Mouse (Mus musculus) midbrain, embryonic 13.5 days (tissue): ENCODE measurements around the gene Ly86. TPM values are rescaled to one million over a fixed set of nuclear protein-coding genes. Genes with fewer than 3 reads are reported as not detected.
A peak's percentile ranks its signal among the peaks of the same experiment; 100 is the strongest.

ENCODE experiments used
- ATAC-seq: fragments of 200-750 bp; cut with Nextera tagmentation; 2 replicates; pipeline ENCODE4 v1.8.0; 2017; ENCODE audit warnings: mild to moderate bottlenecking, moderate TSS enrichment, moderate library complexity
- H3K27ac ChIP-seq: fragments of 300-500 bp; sonication (generic); 2 replicates; pipeline ENCODE4 v1.5.1; 2015; ENCODE audit warnings: inconsistent platforms, mild to moderate bottlenecking, moderate library complexity
- H3K27me3 ChIP-seq: fragments of 300-500 bp; sonication (generic); 2 replicates; pipeline ENCODE4 v1.6.1; 2015; ENCODE audit warnings: mild to moderate bottlenecking, inconsistent platforms
- H3K36me3 ChIP-seq: fragments of 300-500 bp; sonication (generic); 2 replicates; pipeline ENCODE4 v1.6.1; 2015; ENCODE audit warnings: mild to moderate bottlenecking, inconsistent platforms
- H3K4me1 ChIP-seq: fragments of 300-500 bp; sonication (generic); replicated peaks from 2 replicates; pipeline ENCODE4 v1.6.1; 2015; ENCODE audit warnings: inconsistent platforms
- H3K4me2 ChIP-seq: fragments of 300-500 bp; sonication (generic); replicated peaks from 2 replicates; pipeline ENCODE4 v1.6.1; 2015; ENCODE audit warnings: moderate library complexity, mild to moderate bottlenecking, inconsistent platforms
- H3K4me3 ChIP-seq: fragments of 300-500 bp; sonication (generic); replicated peaks from 2 replicates; pipeline ENCODE4 v1.5.1; 2015; ENCODE audit warnings: mild to moderate bottlenecking, inconsistent platforms
- H3K9ac ChIP-seq: fragments of 300-500 bp; sonication (generic); replicated peaks from 2 replicates; pipeline ENCODE4 v1.6.1; 2015; ENCODE audit warnings: mild to moderate bottlenecking, inconsistent platforms
- H3K9me3 ChIP-seq: fragments of 300-500 bp; sonication (generic); 2 replicates; pipeline ENCODE4 v1.6.1; 2016; ENCODE audit warnings: mild to moderate bottlenecking, inconsistent platforms
- WGBS: fragments of 180-500 bp; shearing (Covaris S2); methylation state at CpG from one replicate; pipeline ENCODE4 v1.1.7; 2015; 5-methylcytosine and 5-hydroxymethylcytosine counted together
- polyA plus RNA-seq: library from polyadenylated mRNA; unstranded; fragments of >200 nt; fragmentation: Nextera tagmentation; extraction: Ambion mirVana; gene quantifications from 2 replicates; pipeline ENCODE4 v1.2.1, GENCODE M21; 2015

The Ly86 gene
- polyA plus RNA-seq, 1 experiment from 2014 or later, result 7.0 TPM

- Histone ChIP-seq H3K4me3 (peak overlapping the region; percentile 29), H3K27ac (no peak overlapping the region), H3K27me3 (peaks cover 21% of the 10 kb centered on the region), H3K9me3 (peaks cover 8% of the 10 kb centered on the region; the same call in 1 of the 2 replicates), H3K4me2 (peak overlapping the region; percentile 51), H3K4me1 (peaks cover 22% of the 10 kb centered on the region), H3K9ac (peak overlapping the region; percentile 36), H3K36me3 (no peaks in the 10 kb centered on the region)
- ATAC-seq, result peak; percentile 67
- WGBS, result 5% methylated on average over 22 of the region's 22 CpGs
Measured at GRCm38 (mm10) chr13:37452022-37452941, 107.3 kb downstream of the Ly86 start.

GRCm38 (mm10) chr13:37453203-37453602 is 108.2 kb downstream of the Ly86 start:
- Histone ChIP-seq H3K4me1 (peaks cover 23% of the 10 kb centered on the region), H3K9ac (no peak overlapping the region)

GRCm38 (mm10) chr13:37454356-37454755 is 109.3 kb downstream of the Ly86 start:
- no peaks in the 10 kb centered on the region for H3K36me3 ChIP-seq
- H3K9me3 ChIP-seq, result no peaks in the 10 kb centered on the region
- peaks cover 21% of the 10 kb centered on the region for H3K27me3 ChIP-seq
- no peak overlapping the region for H3K9ac ChIP-seq
- H3K4me3 ChIP-seq, result no peak overlapping the region
- H3K4me1 ChIP-seq, result peaks cover 23% of the 10 kb centered on the region
- ATAC-seq, result no peak
- WGBS, result 41% methylated on average over 6 of the region's 6 CpGs
- no peak overlapping the region for H3K27ac ChIP-seq
- no peak overlapping the region for H3K4me2 ChIP-seq

More at GRCm38 (mm10) chr13:37453203-37453602, 108.2 kb downstream of the Ly86 start:
- peaks cover 21% of the 10 kb centered on the region for H3K27me3 ChIP-seq
- H3K4me2 ChIP-seq, result peak overlapping the region; percentile 51
- 8% methylated on average over 13 of the region's 13 CpGs for WGBS
- peaks cover 8% of the 10 kb centered on the region; the same call in 1 of the 2 replicates for H3K9me3 ChIP-seq
- H3K4me3 ChIP-seq, result no peak overlapping the region
- no peaks in the 10 kb centered on the region for H3K36me3 ChIP-seq
- H3K27ac ChIP-seq, result no peak overlapping the region
- peak; percentile 53 for ATAC-seq

GRCm38 (mm10) chr13:37455561-37455960 is 110.6 kb downstream of the Ly86 start:
- no peak overlapping the region for H3K4me2 ChIP-seq
- no peak overlapping the region for H3K27ac ChIP-seq
- peaks cover 23% of the 10 kb centered on the region for H3K27me3 ChIP-seq
- WGBS, result 78% methylated on average over 3 of the region's 3 CpGs
- no peak overlapping the region for H3K9ac ChIP-seq
- H3K4me1 ChIP-seq, result peaks cover 23% of the 10 kb centered on the region
- H3K36me3 ChIP-seq, result no peaks in the 10 kb centered on the region
- no peak overlapping the region for H3K4me3 ChIP-seq
- ATAC-seq, result no peak
- H3K9me3 ChIP-seq, result no peaks in the 10 kb centered on the region

GRCm38 (mm10) chr13:37457007-37457827 is 112.2 kb downstream of the Ly86 start:
- Histone ChIP-seq H3K9me3 (no peaks in the 10 kb centered on the region), H3K27ac (peak overlapping the region; percentile 15; the same call in 1 of the 2 replicates), H3K9ac (no peak overlapping the region), H3K36me3 (no peaks in the 10 kb centered on the region), H3K4me2 (no peak overlapping the region), H3K4me1 (peaks cover 19% of the 10 kb centered on the region), H3K4me3 (no peak overlapping the region), H3K27me3 (peaks cover 8% of the 10 kb centered on the region)
- 51% methylated on average over 11 of the region's 11 CpGs for WGBS
- peak; percentile 60 for ATAC-seq

GRCm38 (mm10) chr13:37458557-37458956 is 113.5 kb downstream of the Ly86 start:
- Histone ChIP-seq H3K9me3 (no peaks in the 10 kb centered on the region), H3K27me3 (0 out of 2 replicates have a peak, but pooled peaks cover 2% of the 10 kb centered on the region), H3K36me3 (no peaks in the 10 kb centered on the region), H3K27ac (no peak overlapping the region), H3K4me2 (no peak overlapping the region), H3K4me3 (no peak overlapping the region), H3K9ac (no peak overlapping the region), H3K4me1 (peaks cover 7% of the 10 kb centered on the region)
- 87% methylated on average over 5 of the region's 5 CpGs for WGBS
- no peak for ATAC-seq

- Histone ChIP-seq H3K4me3 (no peak overlapping the region), H3K9me3 (no peaks in the 10 kb centered on the region), H3K27me3 (0 out of 2 replicates have a peak, but pooled peaks cover 2% of the 10 kb centered on the region), H3K4me2 (no peak overlapping the region), H3K4me1 (peaks cover 7% of the 10 kb centered on the region), H3K9ac (no peak overlapping the region), H3K36me3 (no peaks in the 10 kb centered on the region), H3K27ac (no peak overlapping the region)
- no peak for ATAC-seq
- WGBS, result 81% methylated on average over 10 of the region's 10 CpGs
Measured at GRCm38 (mm10) chr13:37459022-37459421, 114.0 kb downstream of the Ly86 start.

- Histone ChIP-seq H3K36me3 (no peaks in the 10 kb centered on the region), H3K4me2 (no peak overlapping the region), H3K27ac (no peak overlapping the region), H3K4me3 (no peak overlapping the region), H3K9ac (no peak overlapping the region), H3K4me1 (peaks cover 7% of the 10 kb centered on the region), H3K27me3 (peaks cover 2% of the 10 kb centered on the region), H3K9me3 (no peaks in the 10 kb centered on the region)
- WGBS, result 79% methylated on average over 28 of the region's 28 CpGs
- no peak for ATAC-seq
Measured at GRCm38 (mm10) chr13:37459957-37460930, 115.2 kb downstream of the Ly86 start.

- H3K36me3 ChIP-seq, result no peaks in the 10 kb centered on the region
- no peak overlapping the region for H3K27ac ChIP-seq
- no peaks in the 10 kb centered on the region for H3K9me3 ChIP-seq
- WGBS, result 94% methylated on average over 12 of the region's 12 CpGs
- peaks cover 11% of the 10 kb centered on the region for H3K27me3 ChIP-seq
- no peak overlapping the region for H3K4me2 ChIP-seq
- H3K4me1 ChIP-seq, result peaks cover 2% of the 10 kb centered on the region
- no peak overlapping the region for H3K9ac ChIP-seq
- H3K4me3 ChIP-seq, result no peak overlapping the region
- no peak for ATAC-seq
Measured at GRCm38 (mm10) chr13:37462049-37462702, 117.2 kb downstream of the Ly86 start.

- H3K9me3 ChIP-seq, result no peaks in the 10 kb centered on the region
- no peak overlapping the region for H3K9ac ChIP-seq
- ATAC-seq, result no peak
- no peak overlapping the region for H3K4me3 ChIP-seq
- no peaks in the 10 kb centered on the region for H3K36me3 ChIP-seq
- H3K4me1 ChIP-seq, result peaks cover 8% of the 10 kb centered on the region
- WGBS, result 89% methylated on average over 6 of the region's 6 CpGs
- no peak overlapping the region for H3K27ac ChIP-seq
- H3K4me2 ChIP-seq, result no peak overlapping the region
- peaks cover 23% of the 10 kb centered on the region for H3K27me3 ChIP-seq
Measured at GRCm38 (mm10) chr13:37465710-37466109, 120.7 kb downstream of the Ly86 start.

GRCm38 (mm10) chr13:37467795-37468194 is 122.8 kb downstream of the Ly86 start:
- Histone ChIP-seq H3K9me3 (0 out of 2 replicates have a peak, but pooled peaks cover 2% of the 10 kb centered on the region), H3K4me1 (peaks cover 8% of the 10 kb centered on the region), H3K27me3 (peaks cover 23% of the 10 kb centered on the region), H3K27ac (no peak overlapping the region), H3K4me3 (no peak overlapping the region), H3K4me2 (peak overlapping the region; percentile 30), H3K36me3 (no peaks in the 10 kb centered on the region), H3K9ac (0 out of 2 replicates have a peak overlapping the region, but pooled peaks have one; percentile 39)
- ATAC-seq, result peak; percentile 53
- WGBS, result 9% methylated on average over 8 of the region's 8 CpGs
